Mouse (Mus musculus) retina, adult 2 months (tissue): ENCODE measurements at regions not wholly inside any gene's neighbourhood (a gene's known extent, or its start where the extent isn't known, plus 50 kb on each side); places are given as distances from the start of the nearest gene placed in this dataset.
A peak's percentile ranks its signal among the peaks of the same experiment; 100 is the strongest.

ENCODE experiments used
- DNase-seq: peaks from one replicate; pipeline ENCODE4 v3.0.0-alpha.2; 2012; ENCODE audit warnings: low read depth, low spot score

DNA sequence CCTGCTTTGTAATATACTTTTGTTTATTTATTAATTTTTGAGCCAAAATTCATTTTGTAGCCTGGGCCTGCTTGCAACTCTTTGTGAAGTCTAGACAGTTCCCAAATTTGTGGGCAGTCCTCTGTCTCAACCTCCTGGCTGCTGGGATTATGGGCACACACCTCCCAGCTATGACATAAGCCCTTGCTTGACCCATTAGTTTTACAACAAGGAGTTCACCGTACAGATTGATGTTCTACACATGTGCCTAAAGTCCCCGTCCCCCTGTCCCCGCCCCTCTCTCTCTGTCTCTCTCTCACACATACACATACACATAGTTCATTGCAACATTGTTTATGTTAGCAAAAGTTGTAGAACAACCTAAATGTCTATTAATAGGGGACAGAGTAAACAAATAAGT lies 63.7 kb upstream of the Abca1 start:
- no peak for DNase-seq

DNA sequence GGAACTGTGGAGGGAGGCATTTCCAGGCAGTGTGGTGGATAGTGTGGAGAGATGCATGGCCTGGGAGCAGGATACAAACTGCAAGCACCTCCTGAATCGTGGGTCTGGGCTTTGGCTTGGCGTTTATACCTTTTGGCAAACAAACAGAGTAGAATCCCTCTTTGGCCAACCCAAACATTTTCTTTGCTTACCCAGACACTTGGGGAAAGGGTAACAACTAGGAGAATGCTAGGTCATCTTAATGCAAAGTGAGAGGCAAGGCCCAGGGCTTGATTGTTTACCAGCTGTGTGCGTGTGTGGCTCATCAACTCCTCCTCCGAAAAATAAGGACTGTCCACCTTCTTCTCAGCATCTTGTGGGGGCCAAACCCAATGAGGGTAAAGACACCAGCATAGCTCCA lies 61.1 kb upstream of the Abca1 start:
- no peak for DNase-seq

DNA sequence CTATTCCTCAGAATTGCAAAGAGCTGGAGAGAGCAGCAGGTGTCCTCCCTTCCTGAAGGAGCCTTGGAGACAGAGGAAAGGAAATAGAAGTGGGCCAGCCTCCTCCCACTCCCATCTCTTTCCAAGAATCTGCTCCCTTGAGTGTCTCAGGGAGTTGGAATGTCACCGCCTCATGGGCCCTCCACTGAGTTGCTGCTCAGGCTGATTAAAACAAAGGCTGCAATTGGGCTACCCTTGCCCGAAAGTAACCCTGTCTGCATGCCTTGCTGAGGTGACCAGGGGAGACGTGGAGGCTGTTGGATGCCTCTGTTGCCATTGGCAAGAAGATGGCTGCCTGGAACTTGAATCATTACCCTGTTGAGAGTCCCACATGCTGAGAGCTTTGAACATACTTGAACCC lies 59.7 kb upstream of the Abca1 start:
- no peak for DNase-seq

DNA sequence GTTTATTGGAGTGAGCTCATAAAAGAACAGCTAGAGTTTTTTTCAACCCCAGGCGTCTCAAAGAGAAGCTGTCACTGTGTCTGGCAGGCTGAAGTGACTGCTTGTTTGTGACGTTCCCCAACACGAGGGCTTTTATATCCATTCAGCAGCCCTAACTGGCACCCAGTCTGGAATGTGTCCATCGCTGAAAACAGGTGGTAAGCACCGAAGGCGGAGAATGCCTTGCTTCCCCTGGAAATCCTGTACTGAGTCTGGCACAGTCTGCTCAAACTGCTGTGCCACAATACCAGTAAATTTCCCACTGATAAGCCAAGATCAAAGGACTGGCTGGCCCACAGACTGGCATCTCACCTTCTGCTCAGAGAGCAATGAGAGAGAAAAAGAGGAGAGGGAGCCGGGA lies 59.1 kb upstream of the Abca1 start:
- no peak for DNase-seq

DNA sequence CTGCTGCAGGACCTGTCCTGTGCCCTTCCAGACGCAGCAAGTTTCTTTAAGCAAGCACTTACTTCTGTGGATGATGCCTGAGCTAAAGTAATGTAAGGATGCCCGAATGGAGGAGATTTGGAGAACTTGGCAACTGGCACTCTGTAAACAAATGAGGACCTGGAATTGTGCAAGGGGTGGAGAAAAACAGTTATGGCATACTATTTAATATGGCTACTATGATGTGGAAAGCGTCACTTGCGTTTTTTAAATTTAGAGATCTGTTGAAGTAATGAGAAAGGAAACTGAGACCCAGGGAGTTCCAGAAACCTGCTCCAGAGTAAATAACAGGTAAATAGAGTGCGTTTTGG lies 58.6 kb upstream of the Abca1 start:
- no peak for DNase-seq

DNA sequence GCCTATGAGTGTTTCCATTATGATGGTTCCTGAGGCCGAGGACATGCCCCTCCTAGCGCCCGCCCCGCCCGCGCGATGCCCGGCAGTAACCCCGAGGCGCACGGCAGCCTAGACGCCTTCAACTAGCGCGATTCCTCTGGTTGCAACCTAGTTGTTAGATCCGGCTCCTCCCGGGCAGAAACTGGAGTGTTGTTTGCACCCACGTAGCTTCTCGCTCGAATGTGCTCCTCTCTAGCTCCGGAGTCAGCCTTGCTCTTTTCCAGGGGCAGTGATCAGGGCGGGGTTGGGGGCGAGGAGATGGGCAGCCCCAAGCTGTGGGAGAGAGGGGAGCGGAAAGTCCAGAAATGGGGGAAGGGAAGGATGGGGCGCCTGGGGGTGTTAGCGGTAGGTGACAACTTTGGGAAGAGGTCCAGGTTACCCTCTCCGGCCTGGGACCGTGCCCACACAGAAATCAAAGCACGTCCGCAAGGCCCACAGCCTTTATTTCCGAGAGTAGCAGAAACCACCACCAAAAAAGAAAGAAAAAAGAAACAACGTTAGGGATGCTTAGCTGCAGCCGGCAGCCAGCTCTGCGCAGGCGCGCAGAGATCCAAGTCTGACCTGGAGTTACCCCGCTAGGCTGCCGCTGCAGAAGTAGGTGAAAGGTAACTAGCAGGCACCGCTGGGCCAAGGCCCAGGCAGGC lies 58.1 kb upstream of the Abca1 start:
- DNase-seq = peak; percentile 79

DNA sequence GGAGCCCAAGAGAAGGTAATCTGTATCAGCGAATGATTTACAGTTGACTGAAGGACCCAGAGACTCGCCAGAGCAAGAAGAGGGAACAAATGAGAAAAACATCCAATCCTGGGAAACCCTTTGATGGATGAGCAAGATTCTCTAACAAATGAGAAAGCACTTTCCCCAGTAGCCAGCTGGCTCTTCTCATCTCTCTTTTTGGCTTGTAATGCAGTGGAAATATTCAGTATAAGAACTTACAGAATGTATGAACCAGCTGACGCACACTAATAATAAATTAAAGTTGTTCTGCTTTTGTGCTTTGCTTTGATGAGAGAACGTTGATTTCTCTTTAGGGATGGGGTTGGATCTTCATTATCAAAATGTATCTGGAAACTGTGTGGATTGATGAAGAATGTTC lies 52.8 kb upstream of the Abca1 start:
- DNase-seq = no peak

DNA sequence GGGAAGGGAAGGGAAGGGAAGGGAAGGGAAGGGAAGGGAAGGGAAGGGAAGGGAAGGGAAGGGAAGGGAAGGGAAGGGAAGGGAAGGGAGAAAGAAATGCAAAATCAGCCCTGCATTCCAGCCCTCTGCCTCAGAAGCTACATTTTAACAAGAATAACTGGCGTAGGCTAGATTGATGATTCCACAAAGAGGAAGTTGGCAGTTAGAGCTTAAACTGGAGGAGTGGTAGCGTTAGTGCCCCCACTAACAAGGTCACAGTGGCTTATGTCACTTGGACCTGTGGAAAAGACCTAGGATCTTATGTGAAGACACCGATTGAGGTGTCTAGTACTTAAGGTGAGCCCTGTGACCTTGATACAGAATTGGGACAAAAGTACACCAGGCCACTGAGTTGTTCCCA lies 51.0 kb upstream of the Abca1 start:
- DNase-seq = no peak
